Mouse (Mus musculus): ENCODE measurements around the gene Gsdme. TPM values are rescaled to one million over a fixed set of nuclear protein-coding genes. Genes with fewer than 3 reads are reported as not detected.
A peak's percentile ranks its signal among the peaks of the same experiment; 100 is the strongest.

Gene Gsdme
- total RNA-seq, 1 experiment from 2014 or later = 13.2 TPM

- peak; percentile 96 for ATAC-seq (replicated peaks; ENCODE audit: insufficient number of reproducible peaks, low FRiP score, low TSS enrichment, poor library complexity, severe bottlenecking)
These were observed 11.0 kb downstream of the Gsdme start for GRCm38 (mm10) chr6:50252690-50253089.

GRCm38 (mm10) chr6:50247791-50248190, 15.9 kb downstream of the Gsdme start:
- no peak for ATAC-seq (replicated peaks; ENCODE audit: insufficient number of reproducible peaks, low FRiP score, low TSS enrichment, poor library complexity, severe bottlenecking)

DNA sequence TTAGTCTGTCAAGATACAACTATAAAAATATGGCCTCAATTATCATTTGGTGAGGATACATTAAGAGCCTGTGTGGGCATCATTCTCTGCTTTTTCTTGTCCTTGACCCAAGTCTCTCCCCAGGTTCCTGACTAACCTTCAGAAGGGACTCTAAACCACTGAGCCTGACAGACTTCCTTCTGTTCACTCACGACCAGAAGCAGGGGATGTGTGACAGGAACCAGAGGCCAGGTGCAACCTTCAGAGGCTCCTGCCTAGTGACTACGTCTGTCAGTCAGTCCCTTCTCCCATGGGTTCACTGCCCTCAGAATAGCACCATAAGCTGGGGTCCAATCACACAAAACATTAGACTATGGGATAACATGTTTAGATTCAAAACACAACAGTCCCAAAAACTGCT, 16.3 kb downstream of the Gsdme start:
- ATAC-seq (replicated peaks; ENCODE audit: insufficient number of reproducible peaks, low FRiP score, low TSS enrichment, poor library complexity, severe bottlenecking) = no peak

- ATAC-seq (replicated peaks; ENCODE audit: insufficient number of reproducible peaks, low FRiP score, low TSS enrichment, poor library complexity, severe bottlenecking) = peak; percentile 55; the same call in 1 of the 2 replicates
These were observed 18.7 kb downstream of the Gsdme start for GRCm38 (mm10) chr6:50244967-50245366.

DNA sequence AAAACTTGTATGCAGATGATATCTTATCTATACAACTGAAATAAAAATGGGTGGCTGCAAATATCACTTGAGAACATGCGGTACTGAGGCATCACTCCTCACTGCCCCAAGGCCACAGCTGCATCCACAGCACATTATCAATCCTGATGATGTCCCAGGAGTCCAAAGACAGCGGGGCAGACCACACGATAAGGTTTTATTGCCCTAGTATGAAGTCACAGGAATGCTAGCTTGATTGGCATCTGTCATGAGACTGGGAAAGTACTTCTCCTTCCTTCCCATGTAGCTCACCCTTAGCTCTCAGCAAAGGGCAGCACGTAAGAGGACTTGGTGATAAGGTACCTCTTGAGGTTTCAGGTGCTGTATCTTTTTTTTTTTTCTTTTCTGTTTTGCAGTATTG, 19.5 kb downstream of the Gsdme start:
- ATAC-seq (replicated peaks; ENCODE audit: insufficient number of reproducible peaks, low FRiP score, low TSS enrichment, poor library complexity, severe bottlenecking) = no peak

DNA sequence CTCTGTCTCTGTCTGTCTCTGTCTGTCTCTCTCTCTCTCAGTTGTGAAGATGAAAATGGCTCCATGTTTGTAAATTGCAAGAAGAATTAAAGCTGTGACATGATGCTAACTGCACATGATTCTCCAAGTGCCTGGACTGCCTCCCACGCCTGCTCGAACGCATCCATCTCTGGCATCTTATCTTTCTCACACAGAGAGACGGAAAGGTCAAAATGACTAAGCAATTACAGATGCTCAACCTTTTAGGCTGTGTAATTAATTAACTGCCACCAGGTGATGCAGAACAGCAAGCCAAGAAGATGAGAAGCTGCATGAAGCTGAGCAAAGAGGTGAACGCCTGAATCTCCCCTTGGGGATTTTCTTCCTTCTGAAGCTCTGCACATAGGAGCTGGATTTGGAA, 23.2 kb downstream of the Gsdme start:
- ATAC-seq (replicated peaks; ENCODE audit: insufficient number of reproducible peaks, low FRiP score, low TSS enrichment, poor library complexity, severe bottlenecking) = no peak

GRCm38 (mm10) chr6:50239902-50240301, 23.8 kb downstream of the Gsdme start:
- no peak for ATAC-seq (replicated peaks; ENCODE audit: insufficient number of reproducible peaks, low FRiP score, low TSS enrichment, poor library complexity, severe bottlenecking)

DNA sequence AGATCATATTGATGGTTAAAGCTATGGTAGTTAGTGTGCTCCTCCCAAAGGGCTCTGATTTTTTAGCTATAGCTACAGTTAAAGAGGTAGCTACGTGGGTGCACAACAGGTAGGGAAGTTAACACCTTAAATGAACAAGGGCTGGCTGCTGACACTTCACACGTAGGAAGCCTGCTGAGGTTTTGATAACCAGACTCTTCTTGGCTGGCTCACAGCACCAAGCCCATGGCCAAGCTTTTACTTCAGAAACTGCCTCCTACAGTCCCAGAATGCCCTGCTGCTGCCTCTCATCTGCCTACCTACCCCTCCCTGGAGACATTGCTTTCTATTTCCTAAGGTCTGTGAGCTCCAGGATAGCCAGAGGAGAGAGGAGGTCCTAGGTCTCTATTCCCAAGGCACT, 25.7 kb downstream of the Gsdme start:
- no peak for ATAC-seq (replicated peaks; ENCODE audit: insufficient number of reproducible peaks, low FRiP score, low TSS enrichment, poor library complexity, severe bottlenecking)

- no peak for ATAC-seq (replicated peaks; ENCODE audit: insufficient number of reproducible peaks, low FRiP score, low TSS enrichment, poor library complexity, severe bottlenecking)
These were observed 30.7 kb downstream of the Gsdme start for GRCm38 (mm10) chr6:50232984-50233383.

- ATAC-seq (replicated peaks; ENCODE audit: insufficient number of reproducible peaks, low FRiP score, low TSS enrichment, poor library complexity, severe bottlenecking) = no peak
These were observed 32.4 kb downstream of the Gsdme start for GRCm38 (mm10) chr6:50231288-50231687.

DNA sequence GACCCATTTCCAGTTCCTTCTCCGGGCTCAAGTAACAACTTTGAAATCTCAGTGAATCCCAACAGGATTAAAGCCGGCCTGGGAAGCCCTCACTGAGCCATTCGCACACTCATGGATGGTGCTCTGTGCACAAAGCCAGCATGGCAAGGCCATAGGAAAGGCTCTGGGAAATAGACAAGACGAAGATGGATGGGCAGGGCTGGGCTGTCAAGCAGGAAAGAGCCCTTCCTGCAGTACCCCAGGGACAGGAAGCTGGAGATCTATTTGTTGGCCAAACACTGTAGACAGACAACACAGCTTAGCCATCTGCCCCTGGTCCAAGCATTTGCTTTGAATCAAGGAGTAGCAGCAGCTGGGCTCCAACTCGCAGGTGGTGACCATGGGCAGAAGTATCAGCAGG, 35.5 kb downstream of the Gsdme start:
- ATAC-seq (replicated peaks; ENCODE audit: insufficient number of reproducible peaks, low FRiP score, low TSS enrichment, poor library complexity, severe bottlenecking) = no peak

GRCm38 (mm10) chr6:50225232-50225631, 38.4 kb downstream of the Gsdme start:
- ATAC-seq (replicated peaks; ENCODE audit: insufficient number of reproducible peaks, low FRiP score, low TSS enrichment, poor library complexity, severe bottlenecking) = no peak

DNA sequence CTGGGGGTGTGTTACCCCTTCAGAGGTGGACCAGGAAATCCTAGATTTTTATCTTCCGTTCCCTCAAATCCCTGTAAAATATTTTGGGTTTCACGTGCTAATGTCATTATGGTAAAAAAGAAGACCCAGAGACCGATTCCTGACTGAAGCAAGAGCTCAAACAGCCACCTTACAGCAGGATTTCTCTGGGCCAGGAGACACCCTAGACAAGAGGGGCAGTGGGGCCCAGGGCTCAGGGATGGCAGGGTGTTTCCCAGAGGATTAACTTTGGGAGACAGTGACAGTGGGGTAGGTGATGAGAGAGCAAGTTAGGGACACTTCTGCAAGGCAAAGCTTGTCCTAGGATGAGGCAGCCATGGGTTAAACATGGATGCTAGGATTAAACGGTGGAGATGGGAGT, 40.1 kb downstream of the Gsdme start:
- ATAC-seq (replicated peaks; ENCODE audit: insufficient number of reproducible peaks, low FRiP score, low TSS enrichment, poor library complexity, severe bottlenecking) = no peak

DNA sequence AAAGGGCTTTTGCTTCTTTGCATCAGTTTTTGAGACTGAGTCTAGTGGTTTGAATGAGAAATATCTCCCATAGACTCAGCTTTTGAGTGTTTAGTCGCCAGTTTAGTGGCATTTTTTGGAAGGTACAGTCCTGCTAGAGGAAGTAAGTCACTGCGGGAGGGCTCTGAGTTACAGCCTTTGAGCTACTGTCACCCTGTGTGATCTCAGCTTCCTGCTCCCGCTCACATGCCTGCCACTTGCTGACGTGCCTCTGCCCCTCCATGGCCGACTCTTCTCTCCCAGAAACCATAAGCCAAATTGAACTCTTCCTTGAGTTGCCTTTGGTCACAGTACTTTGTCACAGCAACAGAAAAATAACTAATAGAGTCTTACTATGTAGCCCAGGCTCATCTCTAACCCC, 40.7 kb downstream of the Gsdme start:
- ATAC-seq (replicated peaks; ENCODE audit: insufficient number of reproducible peaks, low FRiP score, low TSS enrichment, poor library complexity, severe bottlenecking) = no peak

GRCm38 (mm10) chr6:50222351-50222750, 41.3 kb downstream of the Gsdme start:
- ATAC-seq (replicated peaks; ENCODE audit: insufficient number of reproducible peaks, low FRiP score, low TSS enrichment, poor library complexity, severe bottlenecking) = no peak

DNA sequence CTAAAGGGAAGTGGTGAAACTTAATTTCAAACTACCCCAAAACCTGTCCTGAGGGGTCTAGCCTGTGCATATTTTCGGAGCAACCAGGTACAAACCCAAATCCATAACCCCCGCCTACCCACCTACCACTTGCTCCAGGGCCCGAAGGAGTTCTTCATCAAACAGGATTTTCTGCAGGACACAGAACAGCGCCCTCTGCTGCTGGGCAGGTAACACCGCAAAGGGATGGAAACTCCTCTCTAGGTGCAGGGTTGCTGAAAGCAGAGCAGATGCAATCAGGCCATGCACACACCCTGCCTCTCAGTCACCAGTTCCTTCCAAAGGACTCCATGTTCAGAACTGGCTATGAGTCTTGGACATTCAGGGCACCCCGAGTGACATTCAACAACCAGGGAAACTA, 42.8 kb downstream of the Gsdme start:
- ATAC-seq (replicated peaks; ENCODE audit: insufficient number of reproducible peaks, low FRiP score, low TSS enrichment, poor library complexity, severe bottlenecking) = 0 out of 2 replicates have a peak, but pooled peaks have one; percentile 30

DNA sequence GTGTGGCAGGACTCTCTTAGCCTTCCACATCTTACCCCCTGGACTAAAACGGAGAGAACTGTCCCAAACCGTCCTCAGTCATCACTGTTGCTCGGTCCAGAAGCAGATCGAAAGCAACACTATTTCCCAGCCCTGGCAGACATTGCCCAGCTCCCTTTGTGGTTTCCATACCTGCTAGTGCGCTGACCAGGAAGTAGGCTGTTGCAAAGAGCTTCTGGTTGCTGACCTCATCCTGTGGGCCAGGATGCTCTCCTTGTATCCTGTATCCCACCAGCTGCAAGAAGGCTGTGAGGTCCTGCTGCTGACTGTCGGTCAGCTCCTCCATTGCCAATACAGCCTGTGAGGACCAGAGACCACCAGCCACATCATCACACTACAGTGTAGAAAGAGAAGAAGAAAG, 44.6 kb downstream of the Gsdme start:
- no peak for ATAC-seq (replicated peaks; ENCODE audit: insufficient number of reproducible peaks, low FRiP score, low TSS enrichment, poor library complexity, severe bottlenecking)

DNA sequence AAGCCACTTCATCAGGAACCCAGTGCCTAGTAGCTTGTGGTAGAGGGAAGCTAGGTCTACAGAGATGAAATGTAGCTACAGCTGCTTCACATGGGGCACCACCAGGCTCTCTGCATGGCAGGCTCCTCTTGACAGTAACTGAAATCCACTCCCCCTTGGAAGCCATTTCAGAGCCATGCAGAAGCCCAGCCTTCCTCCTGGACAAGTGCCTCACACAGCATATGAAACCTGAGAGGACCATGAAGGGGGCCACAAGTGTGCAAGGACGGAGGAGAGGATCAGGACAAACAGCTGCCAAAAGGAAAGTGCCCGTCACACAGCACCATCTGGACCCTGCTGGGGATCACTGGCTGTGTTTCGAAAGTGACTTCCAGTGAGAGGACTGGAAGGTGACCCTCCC, 45.0 kb downstream of the Gsdme start:
- ATAC-seq (replicated peaks; ENCODE audit: insufficient number of reproducible peaks, low FRiP score, low TSS enrichment, poor library complexity, severe bottlenecking) = no peak

GRCm38 (mm10) chr6:50215986-50216385, 47.7 kb downstream of the Gsdme start:
- no peak for ATAC-seq (replicated peaks; ENCODE audit: insufficient number of reproducible peaks, low FRiP score, low TSS enrichment, poor library complexity, severe bottlenecking)

- no peak for ATAC-seq (replicated peaks; ENCODE audit: insufficient number of reproducible peaks, low FRiP score, low TSS enrichment, poor library complexity, severe bottlenecking)
These were observed 48.3 kb downstream of the Gsdme start for GRCm38 (mm10) chr6:50215373-50215745.

- no peak for ATAC-seq (replicated peaks; ENCODE audit: insufficient number of reproducible peaks, low FRiP score, low TSS enrichment, poor library complexity, severe bottlenecking)
These were observed 48.8 kb downstream of the Gsdme start for GRCm38 (mm10) chr6:50214711-50215372.
